Mouse (Mus musculus) CH12.LX (cell line): Measurements from ENCODE around the gene Mfsd14a. TPM values are rescaled to one million over a fixed set of nuclear protein-coding genes. Genes with fewer than 3 reads are reported as not detected.

ENCODE experiments used
- DNase-seq: peaks from one replicate; pipeline ENCODE4 v3.0.0-alpha.2; 2013; ENCODE audit errors: extremely low read depth
- H3K27ac ChIP-seq: 2 replicates; pipeline ENCODE4 v1.5.1; 2012; ENCODE audit warnings: low read depth, mild to moderate bottlenecking, control low read depth, moderate library complexity; ENCODE audit not compliant: insufficient read depth
- H3K27me3 ChIP-seq: replicated peaks from 2 replicates; pipeline ENCODE3; 2012; ENCODE audit warnings: inconsistent platforms
- H3K36me3 ChIP-seq, 2 experiments: replicated peaks in 1 of 2; 2 replicates each; pipeline versions ENCODE3 to v1.6.1; 2012; ENCODE audit warnings: inconsistent platforms in 1 of 2, low read length in 1 of 2, mild to moderate bottlenecking in 1 of 2, mixed read lengths in 1 of 2, moderate library complexity in 1 of 2; ENCODE audit not compliant: control insufficient read depth in 1 of 2, insufficient read depth in 1 of 2
- H3K4me1 ChIP-seq, 2 experiments: 2 replicates each; pipeline ENCODE4 v1.6.1; 2012; ENCODE audit warnings: inconsistent platforms in 1 of 2, moderate library complexity in 1 of 2; ENCODE audit not compliant: insufficient read depth in 2 of 2, control insufficient read depth in 1 of 2
- H3K4me2 ChIP-seq: 2 replicates; pipeline ENCODE4 v1.6.1; 2012; ENCODE audit warnings: low read depth, mild to moderate bottlenecking, control low read depth; ENCODE audit not compliant: poor library complexity, insufficient read depth, severe bottlenecking
- H3K4me3 ChIP-seq, 3 experiments: fragments of 150-350 bp in 1 of 3; sonication (generic) in 1 of 3; replicated peaks in 1 of 3; 2 replicates each; pipeline versions ENCODE3 to v1.5.1; 2011 to 2012; ENCODE audit warnings: low read depth in 2 of 3, low read length in 2 of 3, mild to moderate bottlenecking in 2 of 3, moderate library complexity in 2 of 3, control low read depth in 1 of 3, improper control_type of control experiment in 1 of 3, inconsistent platforms in 1 of 3, mixed read lengths in 1 of 3; ENCODE audit not compliant: poor library complexity in 1 of 3
- H3K79me2 ChIP-seq: replicated peaks from 2 replicates; pipeline ENCODE4 v1.6.1; 2012; ENCODE audit warnings: mild to moderate bottlenecking, moderate library complexity; ENCODE audit not compliant: control insufficient read depth, poor library complexity, insufficient read depth, severe bottlenecking; ENCODE audit errors: extremely low read depth
- H3K9ac ChIP-seq: 2 replicates; pipeline ENCODE4 v1.6.1; 2012; ENCODE audit warnings: low read depth, mild to moderate bottlenecking, control low read depth, moderate library complexity; ENCODE audit not compliant: insufficient read depth
- H3K9me3 ChIP-seq: replicated peaks from 2 replicates; pipeline ENCODE3; 2012; ENCODE audit warnings: low read length, inconsistent platforms, mixed read lengths
- BHLHE40 ChIP-seq: IDR thresholded peaks from 2 replicates; pipeline ENCODE4 v1.6.1; 2011; ENCODE audit warnings: mild to moderate bottlenecking, low read depth, low read length, improper control_type of control experiment
- CHD2 ChIP-seq: IDR thresholded peaks from 2 replicates; pipeline ENCODE4 v1.6.1; 2011; ENCODE audit warnings: low read length, improper control_type of control experiment
- E2F4 ChIP-seq: IDR thresholded peaks from 2 replicates; pipeline ENCODE4 v1.6.1; 2011; ENCODE audit warnings: low read depth, low read length, improper control_type of control experiment; ENCODE audit not compliant: insufficient replicate concordance
- EP300 ChIP-seq: IDR thresholded peaks from 2 replicates; pipeline ENCODE4 v1.6.1; 2011; ENCODE audit warnings: low read length, improper control_type of control experiment
- GABPA ChIP-seq: IDR thresholded peaks from 2 replicates; pipeline ENCODE4 v1.6.1; 2012; ENCODE audit warnings: low read depth, low read length, improper control_type of control experiment, inconsistent platforms; ENCODE audit not compliant: insufficient replicate concordance
- HCFC1 ChIP-seq: IDR thresholded peaks from 2 replicates; pipeline ENCODE4 v1.6.1; 2012; ENCODE audit warnings: low read depth, mild to moderate bottlenecking, inconsistent platforms, low read length, improper control_type of control experiment
- IRF4 ChIP-seq: IDR thresholded peaks from 2 replicates; pipeline ENCODE4 v1.6.1; 2014; ENCODE audit warnings: low read depth, mild to moderate bottlenecking, inconsistent platforms, low read length, improper control_type of control experiment
- KAT2A ChIP-seq: IDR thresholded peaks from 2 replicates; pipeline ENCODE4 v1.6.1; 2012; ENCODE audit warnings: low read length, improper control_type of control experiment, inconsistent platforms; ENCODE audit not compliant: insufficient replicate concordance
- MAZ ChIP-seq: IDR thresholded peaks from 2 replicates; pipeline ENCODE4 v1.6.1; 2012; ENCODE audit warnings: low read depth, mild to moderate bottlenecking, inconsistent platforms, low read length, improper control_type of control experiment, moderate library complexity
- PAX5 ChIP-seq: IDR thresholded peaks from 2 replicates; pipeline ENCODE4 v1.6.1; 2012; ENCODE audit warnings: low read length, inconsistent platforms, mixed read lengths
- POLR2A ChIP-seq: IDR thresholded peaks from 2 replicates; pipeline ENCODE4 v1.6.1; 2011; ENCODE audit warnings: low read depth, mild to moderate bottlenecking, improper control_type of control experiment, low read length
- dilution Hi-C: fragments of 300-500 bp; cut with MboI; formaldehyde crosslinking; loops from 2 replicates; pipeline ENCODE4 v1.14.3; 2020; ENCODE audit warnings: low sequenced_read_pairs; ENCODE audit not compliant: extremely low pct_unique_long_range_greater_than_20kb, extremely low pct_ligation_motif_present
- in situ Hi-C: fragments of 300-500 bp; cut with MboI; formaldehyde crosslinking; loops from 3 replicates; pipeline ENCODE4 v1.14.3; 2019; ENCODE audit warnings: low sequenced_read_pairs, low pct_ligation_motif_present, low pct_unique_long_range_greater_than_20kb, mixed read lengths
- polyA plus RNA-seq: library from polyadenylated mRNA; unstranded; fragments of >175 nt; gene quantifications from 2 replicates; pipeline ENCODE4 v1.2.1, GENCODE M21; 2012; ENCODE audit warnings: low read depth; ENCODE audit not compliant: insufficient read length
- total RNA-seq, 2 experiments: library from RNA; depleted of rRNA; stranded (reverse); fragments of 300-350 nt in 1 of 2; fragments of >200 nt in 1 of 2; gene quantifications; 2 replicates each; pipeline ENCODE4 v1.2.3; 2012 to 2014

The Mfsd14a gene
- total and polyA plus RNA-seq, 3 experiments: 27.0 to 70.4 (median 45.9) TPM

DNA sequence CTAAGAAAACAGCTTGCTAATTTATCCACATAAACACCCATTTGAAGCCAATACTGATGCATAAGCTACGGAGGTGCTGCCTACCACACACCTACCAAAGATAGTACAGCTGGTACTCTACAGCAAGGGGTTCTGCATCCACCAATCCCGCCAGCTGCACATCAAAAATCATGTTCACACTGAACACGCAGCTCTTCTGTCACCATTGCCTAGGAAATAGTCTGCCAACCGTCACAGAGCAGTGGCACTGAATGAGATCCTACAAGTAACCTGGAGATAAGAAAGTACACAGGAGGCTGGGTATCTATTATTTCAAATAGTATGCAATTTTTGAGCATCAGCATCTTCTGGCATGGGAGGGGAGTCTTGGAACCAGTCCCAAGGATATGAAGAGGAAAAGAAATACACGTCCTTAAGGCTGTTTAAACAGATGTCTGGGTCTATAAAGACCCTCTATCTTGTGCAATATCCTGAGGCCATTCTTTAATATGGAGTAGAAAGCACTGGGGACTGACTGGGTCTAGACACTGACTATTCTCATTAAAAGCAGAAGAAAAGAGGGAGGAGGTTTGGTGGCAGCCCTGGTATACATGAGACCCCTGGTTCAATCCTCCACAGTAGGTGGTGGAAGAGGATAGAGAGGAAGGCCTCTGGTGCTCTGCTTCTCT lies 9.1 kb downstream of the Mfsd14a start:
- Histone ChIP-seq H3K4me3 (no peak overlapping the region), H3K27ac (no peak overlapping the region), H3K27me3 (no peaks in the 10 kb centered on the region), H3K36me3 (peaks cover 2 to 40% of the 10 kb centered on the region in 2 experiments), H3K4me1 (peaks cover 8 to 63% of the 10 kb centered on the region in 2 experiments; a peak in 3 of 4 replicates), H3K4me2 (no peak overlapping the region), H3K9me3 (no peaks in the 10 kb centered on the region), H3K79me2 (peaks cover 81% of the 10 kb centered on the region), H3K9ac (no peak overlapping the region)
- TF ChIP-seq PAX5 (no peak), POLR2A (no peak), GABPA (no peak), BHLHE40 (no peak)
- in situ Hi-C loops (no loop called here), dilution Hi-C loops (no loop called here)
- no peak for DNase-seq

DNA sequence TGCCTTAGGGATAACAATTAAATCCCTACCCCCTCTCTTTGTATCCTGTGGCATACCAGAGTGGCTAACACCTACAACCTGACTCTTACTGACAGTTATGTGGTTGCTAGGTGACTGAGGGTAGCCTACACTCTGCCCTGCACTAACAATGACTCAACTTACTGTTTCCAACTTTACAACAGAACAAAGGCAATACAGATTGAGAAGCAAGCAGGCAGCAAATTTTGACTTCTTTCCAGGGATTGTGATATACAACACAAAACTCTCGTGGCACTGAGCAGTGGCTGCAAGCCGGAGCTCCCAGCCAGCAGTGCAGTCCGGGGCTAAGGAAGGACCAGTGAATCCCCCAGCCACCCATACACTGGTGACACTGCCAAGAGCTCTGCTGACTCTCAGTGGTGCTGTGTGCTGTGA lies 10.4 kb downstream of the Mfsd14a start:
- in situ Hi-C loops (no loop called here), dilution Hi-C loops (no loop called here)
- Histone ChIP-seq H3K9ac (no peak overlapping the region), H3K79me2 (peaks cover 69% of the 10 kb centered on the region), H3K4me1 (peaks cover 4 to 50% of the 10 kb centered on the region in 2 experiments; a peak in 3 of 4 replicates), H3K4me2 (no peak overlapping the region), H3K4me3 (no peak overlapping the region), H3K27ac (no peak overlapping the region), H3K36me3 (peaks cover 4 to 48% of the 10 kb centered on the region in 2 experiments), H3K9me3 (no peaks in the 10 kb centered on the region), H3K27me3 (no peaks in the 10 kb centered on the region)
- TF ChIP-seq POLR2A: no peak
- DNase-seq: no peak

GRCm38 (mm10) chr3:116650698-116651097 lies 11.8 kb downstream of the Mfsd14a start:
- Histone ChIP-seq H3K27ac (no peak overlapping the region), H3K36me3 (peaks cover 14 to 61% of the 10 kb centered on the region in 2 experiments), H3K4me2 (no peak overlapping the region)
- DNase-seq: no peak
- TF ChIP-seq HCFC1: no peak
- no peak for TF ChIP-seq E2F4
- TF ChIP-seq PAX5: no peak
- no peak for TF ChIP-seq EP300
- TF ChIP-seq MAZ: no peak
- TF ChIP-seq KAT2A: no peak
- no peak for TF ChIP-seq CHD2
- TF ChIP-seq IRF4: no peak
- TF ChIP-seq, all 38 proteins: peak for 0
- peaks cover 56% of the 10 kb centered on the region for H3K79me2 ChIP-seq
- no peaks in the 10 kb centered on the region for H3K9me3 ChIP-seq
- no peaks in the 10 kb centered on the region for H3K27me3 ChIP-seq
- H3K9ac ChIP-seq: no peak overlapping the region
- in situ Hi-C loops: no loop called here
- no peak overlapping the region for H3K4me3 ChIP-seq
- dilution Hi-C loops: no loop called here
- peaks cover 0 to 36% of the 10 kb centered on the region in 2 experiments; a peak in 3 of 4 replicates for H3K4me1 ChIP-seq
